Mouse (Mus musculus) small intestine, adult 2 months (tissue): ENCODE measurements around the gene Scrn3.

Experiments
- CTCF ChIP-seq: fragments of 200-500 bp; IDR thresholded peaks from 2 replicates; pipeline ENCODE4 v1.5.1; 2012; ENCODE audit warnings: low read depth, mild to moderate bottlenecking, control low read depth, inconsistent platforms, low read length, moderate library complexity, mixed read lengths; ENCODE audit not compliant: insufficient replicate concordance, insufficient read length; ENCODE audit errors: extremely low read depth
- POLR2A ChIP-seq: fragments of 200-500 bp; IDR thresholded peaks from 2 replicates; pipeline ENCODE4 v1.6.1; 2012; ENCODE audit warnings: low read depth, mild to moderate bottlenecking, control low read depth, inconsistent platforms, low read length, moderate library complexity

- TF ChIP-seq POLR2A (no peak), CTCF (no peak)
These were observed 39.8 kb upstream of the Scrn3 start for GRCm38 (mm10) chr2:73272351-73273248.
